Mouse (Mus musculus) bone marrow, adult 2 months (tissue): ENCODE results near the gene Ppih.

Experiments used
- CTCF ChIP-seq: fragments of 200-500 bp; IDR thresholded peaks from 2 replicates; pipeline ENCODE4 v1.5.1; 2011; ENCODE audit warnings: low read length, control low read depth; ENCODE audit not compliant: control insufficient read depth, insufficient read depth
- POLR2A ChIP-seq: fragments of 200-500 bp; IDR thresholded peaks from 2 replicates; pipeline ENCODE4 v1.6.1; 2011; ENCODE audit warnings: low read depth, mild to moderate bottlenecking, control low read depth, low read length, borderline replicate concordance; ENCODE audit not compliant: control insufficient read depth

DNA sequence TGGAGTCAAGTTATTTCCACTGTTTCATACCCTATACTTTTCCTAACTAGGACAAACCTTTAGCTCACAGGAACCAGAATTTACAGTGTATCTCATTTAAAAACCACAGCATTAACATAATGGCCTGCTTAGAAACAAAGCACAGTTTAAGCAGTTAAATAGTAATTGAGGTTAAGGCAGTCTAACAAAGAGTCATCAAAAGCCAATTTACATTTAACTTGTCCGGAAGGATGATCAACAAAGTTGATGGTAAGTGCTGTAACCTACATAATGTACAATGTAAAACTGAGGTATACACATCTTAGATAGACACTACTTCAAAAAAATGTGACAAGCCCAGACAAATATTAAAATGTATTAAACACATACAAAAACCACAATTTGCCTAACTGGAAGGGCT is 28.4 kb downstream of the Ppih start:
- TF ChIP-seq CTCF = no peak
- no peak for TF ChIP-seq POLR2A
